Mouse (Mus musculus): ENCODE data around the gene Dyrk4. TPM values are rescaled to one million over a fixed set of nuclear protein-coding genes. Genes with fewer than 3 reads are reported as not detected.

Dyrk4 gene
- polyA plus RNA-seq (2014; fragmentation: Illumina TruSeq; extraction: RNeasy Lipid Tissue Mini Kit (QIAGEN cat#74804)): not detected

GRCm38 (mm10) chr6:126921111-126921881, at the start of gene Dyrk4:
Dyrk4 (minus strand) TSS chr6:126921839.

GRCm38 (mm10) chr6:126939487-126940171, 18.0 kb upstream of the Dyrk4 start, which contains the start of the genes Rad51ap1 and D6Wsu163e:
Rad51ap1 (minus strand) TSS chr6:126939587.
D6Wsu163e (plus strand) TSS chr6:126939962.

GRCm38 (mm10) chr6:126852881-126853280, 68.8 kb downstream of the Dyrk4 start, which contains the start of gene Akap3:
Akap3 (plus strand) TSS chr6:126853098.

GRCm38 (mm10) chr6:126848712-126849704, 72.6 kb downstream of the Dyrk4 start, which contains the start of gene Ndufa9:
Ndufa9 (minus strand) TSS chr6:126849136.

Other genes starting within 250 kb of the Dyrk4 start
- 0.29 TPM for gene Kcna6, start 181.2 kb downstream of the Dyrk4 start, polyA plus RNA-seq (2014; fragmentation: Illumina TruSeq; extraction: RNeasy Lipid Tissue Mini Kit (QIAGEN cat#74804))
- 57.3 TPM for gene Ndufa9, start 72.7 kb downstream of the Dyrk4 start, polyA plus RNA-seq (2014; fragmentation: Illumina TruSeq; extraction: RNeasy Lipid Tissue Mini Kit (QIAGEN cat#74804))
- not detected for gene Akap3, start 68.7 kb downstream of the Dyrk4 start, polyA plus RNA-seq (2014; fragmentation: Illumina TruSeq; extraction: RNeasy Lipid Tissue Mini Kit (QIAGEN cat#74804))
- 31.6 TPM for gene Rad51ap1, start 17.7 kb upstream of the Dyrk4 start, polyA plus RNA-seq (2014; fragmentation: Illumina TruSeq; extraction: RNeasy Lipid Tissue Mini Kit (QIAGEN cat#74804))
- 16.6 TPM for gene D6Wsu163e, start 18.1 kb upstream of the Dyrk4 start, polyA plus RNA-seq (2014; fragmentation: Illumina TruSeq; extraction: RNeasy Lipid Tissue Mini Kit (QIAGEN cat#74804))
- not detected for gene Fgf6, start 93.7 kb upstream of the Dyrk4 start, polyA plus RNA-seq (2014; fragmentation: Illumina TruSeq; extraction: RNeasy Lipid Tissue Mini Kit (QIAGEN cat#74804))
- not detected for gene Fgf23, start 151.1 kb upstream of the Dyrk4 start, polyA plus RNA-seq (2014; fragmentation: Illumina TruSeq; extraction: RNeasy Lipid Tissue Mini Kit (QIAGEN cat#74804))
- 7.1 TPM for gene Tigar, start 187.7 kb upstream of the Dyrk4 start, polyA plus RNA-seq (2014; fragmentation: Illumina TruSeq; extraction: RNeasy Lipid Tissue Mini Kit (QIAGEN cat#74804))
- 193 TPM for gene Ccnd2, start 230.4 kb upstream of the Dyrk4 start, polyA plus RNA-seq (2014; fragmentation: Illumina TruSeq; extraction: RNeasy Lipid Tissue Mini Kit (QIAGEN cat#74804))

Data from ovary, adult 10 weeks (tissue).